Mouse (Mus musculus) kidney, adult 2 months (tissue): Measurements from ENCODE around the gene Padi1. TPM values are rescaled to one million over a fixed set of nuclear protein-coding genes. Genes with fewer than 3 reads are reported as not detected.

Source experiments
- DNase-seq: peaks from one replicate; pipeline ENCODE4 v3.0.0; 2021
- H3K27ac ChIP-seq: fragments of 200-500 bp; 2 replicates; pipeline ENCODE4 v1.5.1; 2012; ENCODE audit warnings: low read depth, low read length, control low read depth, inconsistent platforms; ENCODE audit not compliant: insufficient read depth
- H3K27me3 ChIP-seq: fragments of 200-500 bp; replicated peaks from 2 replicates; pipeline ENCODE4 v1.6.1; 2012; ENCODE audit warnings: mild to moderate bottlenecking, moderate library complexity, low read length, inconsistent platforms; ENCODE audit not compliant: control insufficient read depth, insufficient read depth
- H3K36me3 ChIP-seq: fragments of 200-500 bp; 2 replicates; pipeline ENCODE4 v1.6.1; 2012; ENCODE audit warnings: mild to moderate bottlenecking, moderate library complexity, low read length, inconsistent platforms; ENCODE audit not compliant: control insufficient read depth, insufficient read depth
- H3K4me1 ChIP-seq: fragments of 200-500 bp; 2 replicates; pipeline ENCODE4 v1.6.1; 2011; ENCODE audit warnings: low read length; ENCODE audit not compliant: control insufficient read depth, insufficient read depth
- H3K4me3 ChIP-seq: fragments of 200-500 bp; 2 replicates; pipeline ENCODE4 v1.5.1; 2011; ENCODE audit warnings: mild to moderate bottlenecking, low read depth, low read length, control low read depth; ENCODE audit not compliant: insufficient read depth
- CTCF ChIP-seq: fragments of 200-500 bp; conservative IDR thresholded peaks from 2 replicates; pipeline ENCODE4 v1.5.1; 2011; ENCODE audit warnings: low read depth, mild to moderate bottlenecking, control low read depth, low read length, moderate library complexity, mixed read lengths; ENCODE audit not compliant: insufficient read depth, insufficient read length
- POLR2A ChIP-seq: fragments of 200-500 bp; IDR thresholded peaks from one replicate; pipeline ENCODE4 v1.6.1; 2011; ENCODE audit warnings: low read depth, low read length, control low read depth
- WGBS: fragments of 180-500 bp; shearing (Covaris S2); methylation state at CpG from one replicate; pipeline ENCODE4 v1.1.7; 2018; 5-methylcytosine and 5-hydroxymethylcytosine counted together
- polyA plus RNA-seq: library from polyadenylated mRNA; depleted of rRNA; stranded (reverse); fragments of >200 nt; gene quantifications from 2 replicates; pipeline ENCODE4 v1.2.3, GENCODE M21; 2012

The Padi1 gene
- polyA plus RNA-seq, 1 experiment, result 0.13 TPM

GRCm38 (mm10) chr4:140853626-140854025 is 8.0 kb upstream of the Padi1 start:
- 62% methylated on average over 8 of the region's 8 CpGs for WGBS

GRCm38 (mm10) chr4:140849310-140849709 is 3.7 kb upstream of the Padi1 start:
- no peak for DNase-seq
- WGBS, result 70% methylated on average over 11 of the region's 11 CpGs

More at GRCm38 (mm10) chr4:140853626-140854025, 8.0 kb upstream of the Padi1 start:
- Histone ChIP-seq H3K4me1 (no peaks in the 10 kb centered on the region), H3K36me3 (no peaks in the 10 kb centered on the region), H3K27ac (no peak overlapping the region), H3K27me3 (no peaks in the 10 kb centered on the region), H3K4me3 (no peak overlapping the region)
- TF ChIP-seq POLR2A (no peak), CTCF (no peak)
- no peak for DNase-seq

GRCm38 (mm10) chr4:140844991-140845390 is 587 bp downstream of the Padi1 start:
- H3K36me3 ChIP-seq, result no peaks in the 10 kb centered on the region
- no peaks in the 10 kb centered on the region for H3K4me1 ChIP-seq
- H3K4me3 ChIP-seq, result no peak overlapping the region
- TF ChIP-seq CTCF (no peak), POLR2A (no peak)
- H3K27ac ChIP-seq, result no peak overlapping the region
- WGBS, result 45% methylated on average over 4 of the region's 4 CpGs
- no peak for DNase-seq
- H3K27me3 ChIP-seq, result no peaks in the 10 kb centered on the region

More at GRCm38 (mm10) chr4:140849310-140849709, 3.7 kb upstream of the Padi1 start:
- no peak for TF ChIP-seq POLR2A
- TF ChIP-seq CTCF, result no peak
- H3K4me1 ChIP-seq, result no peaks in the 10 kb centered on the region
- no peaks in the 10 kb centered on the region for H3K27me3 ChIP-seq
- H3K4me3 ChIP-seq, result no peak overlapping the region
- H3K36me3 ChIP-seq, result no peaks in the 10 kb centered on the region
- H3K27ac ChIP-seq, result no peak overlapping the region

DNA sequence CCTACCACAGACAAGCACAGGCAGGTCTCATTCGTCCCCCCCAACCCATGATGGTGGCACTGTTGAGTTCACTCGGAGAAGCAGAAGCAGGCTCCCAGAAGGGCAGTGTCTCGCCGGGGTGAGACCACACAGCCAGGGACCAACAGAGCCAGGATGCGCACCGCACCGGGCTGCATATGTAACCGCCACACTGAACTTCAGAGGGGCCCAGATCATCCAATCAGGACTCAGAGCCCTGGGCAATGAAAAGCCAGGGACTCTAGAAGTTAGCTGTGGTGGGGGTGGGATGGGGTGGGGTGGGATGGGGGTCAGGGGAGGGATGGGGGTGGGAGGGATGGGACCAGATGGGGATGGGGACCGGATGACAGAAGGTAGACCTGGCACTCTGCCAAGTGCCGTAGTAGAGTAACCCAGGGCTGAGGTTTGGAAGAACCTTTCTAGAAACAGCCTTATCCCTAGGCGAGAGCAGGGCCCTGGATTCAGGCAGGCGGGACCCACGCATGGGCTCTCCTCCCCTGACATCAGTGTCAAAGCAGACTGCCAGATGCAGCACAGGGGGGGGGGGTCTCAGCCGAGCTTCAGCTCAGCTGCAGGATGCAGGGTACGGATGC is 1.8 kb downstream of the Padi1 start:
- Histone ChIP-seq H3K4me1 (no peaks in the 10 kb centered on the region), H3K27ac (no peak overlapping the region), H3K27me3 (no peaks in the 10 kb centered on the region), H3K4me3 (no peak overlapping the region), H3K36me3 (no peaks in the 10 kb centered on the region)
- 78% methylated on average over 15 of the region's 15 CpGs for WGBS
- TF ChIP-seq CTCF (no peak), POLR2A (no peak)
- DNase-seq, result no peak

- DNase-seq, result no peak
- Histone ChIP-seq H3K36me3 (no peaks in the 10 kb centered on the region), H3K27ac (no peak overlapping the region), H3K4me3 (no peak overlapping the region), H3K27me3 (no peaks in the 10 kb centered on the region), H3K4me1 (no peaks in the 10 kb centered on the region)
- WGBS, result 76% methylated on average over 1 of the region's 1 CpGs
- no peak for TF ChIP-seq CTCF
Measured at GRCm38 (mm10) chr4:140842909-140843308, 2.7 kb downstream of the Padi1 start.

DNA sequence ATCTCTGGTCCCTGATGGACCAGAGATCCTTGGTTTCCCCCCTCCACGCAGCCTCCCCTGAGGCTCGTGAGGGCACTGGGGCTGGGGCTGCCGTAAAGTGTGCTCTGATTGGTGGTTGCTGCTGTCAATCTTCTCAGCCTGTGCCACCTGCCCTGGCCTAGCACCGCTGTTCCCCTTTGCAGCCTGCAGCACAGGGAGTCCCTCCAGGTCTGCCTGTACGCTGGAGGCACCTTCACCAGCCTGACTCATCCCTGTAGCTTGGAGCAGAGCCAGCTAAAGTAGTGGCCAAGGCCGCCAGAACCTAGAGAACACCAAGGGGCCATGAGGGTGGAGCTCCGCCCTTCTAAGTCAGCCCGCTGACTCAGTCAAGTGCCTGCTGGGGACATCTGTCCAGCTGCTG is 7.7 kb downstream of the Padi1 start:
- H3K27me3 ChIP-seq, result no peaks in the 10 kb centered on the region
- TF ChIP-seq CTCF, result no peak
- TF ChIP-seq POLR2A, result no peak
- no peak overlapping the region for H3K4me3 ChIP-seq
- no peaks in the 10 kb centered on the region for H3K4me1 ChIP-seq
- WGBS, result 41% methylated on average over 8 of the region's 8 CpGs
- no peak for DNase-seq
- no peak overlapping the region for H3K27ac ChIP-seq
- H3K36me3 ChIP-seq, result no peaks in the 10 kb centered on the region

DNA sequence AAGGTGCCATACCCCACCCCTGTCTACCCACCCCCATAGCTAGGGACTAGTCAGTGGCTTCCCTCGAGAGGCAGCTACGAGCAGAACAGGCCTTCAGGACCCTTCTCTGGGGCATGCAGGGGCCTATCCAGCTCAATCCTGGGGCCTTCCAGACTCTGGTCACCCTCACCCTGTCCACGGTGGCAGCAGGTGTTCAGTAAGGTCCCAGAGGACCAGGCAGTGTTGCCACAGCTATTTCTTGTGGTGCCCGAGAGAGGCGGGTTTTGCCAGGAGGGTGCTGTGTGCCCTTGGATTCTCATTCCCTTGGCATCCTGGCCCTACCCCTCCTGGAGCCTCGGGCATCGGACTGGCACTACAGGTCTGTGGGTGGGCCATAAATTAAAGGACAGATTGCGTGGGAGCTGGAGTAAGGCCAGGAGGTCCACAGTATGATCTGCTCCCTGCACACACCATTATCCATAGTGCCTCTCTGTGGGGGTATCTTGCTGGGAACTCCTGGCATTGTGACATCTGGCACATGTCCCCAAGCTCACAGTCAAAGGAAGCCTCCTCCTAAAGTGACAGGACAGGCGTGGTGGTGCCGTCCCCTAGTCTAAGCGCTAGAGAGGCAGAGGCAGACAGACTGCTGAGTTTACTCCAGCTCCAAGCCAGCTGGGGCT is 9.2 kb downstream of the Padi1 start:
- Histone ChIP-seq H3K4me3 (no peak overlapping the region), H3K27me3 (no peaks in the 10 kb centered on the region), H3K36me3 (no peaks in the 10 kb centered on the region), H3K27ac (no peak overlapping the region), H3K4me1 (no peaks in the 10 kb centered on the region)
- TF ChIP-seq CTCF (no peak), POLR2A (no peak)
- WGBS, result 52% methylated on average over 11 of the region's 11 CpGs
- no peak for DNase-seq
